Mouse (Mus musculus): ENCODE results near the gene Gm7347. TPM values are rescaled to one million over a fixed set of nuclear protein-coding genes. Genes with fewer than 3 reads are reported as not detected.

Gm7347 gene
- 0.05 and 0.22 TPM in 2 replicates for polyA plus RNA-seq (2015; fragmentation: Nextera tagmentation; extraction: Ambion mirVana)

GRCm38 (mm10) chr5:26058481-26058880 lies at the start of gene Gm7347:
TSS of gene Gm7347 (minus strand) at chr5:26058581.

DNA sequence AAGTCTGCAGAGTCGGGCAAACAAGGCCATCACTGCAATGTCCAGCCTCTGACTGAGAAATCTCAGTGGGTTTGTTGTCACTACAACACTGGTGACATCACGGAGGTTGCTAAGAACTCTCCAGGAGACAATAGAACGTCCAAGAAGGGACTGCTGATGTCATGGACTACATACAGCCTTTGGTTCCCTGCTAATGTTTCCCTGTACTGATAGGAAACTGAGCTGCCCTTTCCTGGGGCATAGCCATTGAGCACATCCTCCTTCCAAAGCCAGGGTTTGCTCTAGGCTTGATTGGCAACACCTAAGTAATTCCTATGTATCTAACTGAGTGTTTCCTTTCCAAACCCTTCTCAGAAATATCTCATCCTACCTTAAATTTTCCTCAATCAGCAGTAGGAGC lies 46.9 kb upstream of the Gm7347 start, which contains the start of gene 5031410I06Rik:
5031410I06Rik (minus strand) TSS at position 101 of the 400 bp plus-strand sequence.

DNA sequence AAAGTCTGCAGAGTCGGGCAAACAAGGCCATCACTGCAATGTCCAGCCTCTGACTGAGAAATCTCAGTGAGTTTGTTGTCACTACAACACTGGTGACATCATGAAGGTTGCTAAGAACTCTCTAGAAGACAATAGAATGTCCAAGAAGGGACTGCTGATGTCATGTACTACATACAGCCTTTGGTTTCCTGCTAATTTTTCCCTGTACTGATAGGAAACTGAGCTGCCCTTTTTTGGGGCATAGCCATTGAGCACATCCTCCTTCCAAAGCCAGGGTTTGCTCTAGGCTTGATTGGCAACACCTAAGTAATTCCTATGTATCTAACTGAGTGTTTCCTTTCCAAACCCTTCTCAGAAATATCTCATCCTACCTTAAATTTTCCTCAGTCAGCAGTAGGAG lies 30.8 kb upstream of the Gm7347 start, which contains the start of gene Gm10471:
Gm10471 (minus strand) TSS at position 101 of the 400 bp plus-strand sequence.

GRCm38 (mm10) chr5:26039458-26039857 lies 18.9 kb downstream of the Gm7347 start, which contains the start of gene Speer4a:
TSS of gene Speer4a (minus strand) at chr5:26039558.

GRCm38 (mm10) chr5:26022816-26023215 lies 35.6 kb downstream of the Gm7347 start, which contains the start of gene Gm5862:
TSS of gene Gm5862 (minus strand) at chr5:26022916.

DNA sequence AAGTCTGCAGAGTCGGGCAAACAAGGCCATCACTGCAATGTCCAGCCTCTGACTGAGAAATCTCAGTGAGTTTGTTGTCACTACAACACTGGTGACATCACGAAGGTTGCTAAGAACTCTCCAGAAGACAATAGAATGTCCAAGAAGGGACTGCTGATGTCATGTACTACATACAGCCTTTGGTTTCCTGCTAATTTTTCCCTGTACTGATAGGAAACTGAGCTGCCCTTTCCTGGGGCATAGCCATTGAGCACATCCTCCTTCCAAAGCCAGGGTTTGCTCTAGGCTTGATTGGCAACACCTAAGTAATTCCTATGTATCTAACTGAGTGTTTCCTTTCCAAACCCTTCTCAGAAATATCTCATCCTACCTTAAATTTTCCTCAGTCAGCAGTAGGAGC lies 53.7 kb downstream of the Gm7347 start, which contains the start of gene Gm1979:
Gm1979 (minus strand) TSS at position 101 of the 400 bp plus-strand sequence.

Other genes starting within 250 kb of the Gm7347 start
- 0.09 and 0.22 TPM in 2 replicates for gene Gm21663, start 116.2 kb downstream of the Gm7347 start, polyA plus RNA-seq (2015; fragmentation: Nextera tagmentation; extraction: Ambion mirVana)
- 0.09 and 0.35 TPM in 2 replicates for gene Gm21671, start 104.2 kb downstream of the Gm7347 start, polyA plus RNA-seq (2015; fragmentation: Nextera tagmentation; extraction: Ambion mirVana)
- gene Gm21680, start 85.9 kb downstream of the Gm7347 start, polyA plus RNA-seq (2015; fragmentation: Nextera tagmentation; extraction: Ambion mirVana) = 0.17 and 0.21 TPM in 2 replicates
- gene Gm21698, start 69.9 kb downstream of the Gm7347 start, polyA plus RNA-seq (2015; fragmentation: Nextera tagmentation; extraction: Ambion mirVana) = 0.40 TPM in 1 of 2 replicates, not detected in the other
- 0.20 and 0.48 TPM in 2 replicates for gene Gm1979, start 53.8 kb downstream of the Gm7347 start, polyA plus RNA-seq (2015; fragmentation: Nextera tagmentation; extraction: Ambion mirVana)
- 0.22 TPM in 1 of 2 replicates, not detected in the other for gene Gm5862, start 35.7 kb downstream of the Gm7347 start, polyA plus RNA-seq (2015; fragmentation: Nextera tagmentation; extraction: Ambion mirVana)
- 0.22 and 0.63 TPM in 2 replicates for gene Speer4a, start 19.0 kb downstream of the Gm7347 start, polyA plus RNA-seq (2015; fragmentation: Nextera tagmentation; extraction: Ambion mirVana)
- 0.05 and 0.21 TPM in 2 replicates for gene Gm10471, start 30.7 kb upstream of the Gm7347 start, polyA plus RNA-seq (2015; fragmentation: Nextera tagmentation; extraction: Ambion mirVana)
- gene 5031410I06Rik, start 46.8 kb upstream of the Gm7347 start, polyA plus RNA-seq (2015; fragmentation: Nextera tagmentation; extraction: Ambion mirVana) = 0.30 TPM in 1 of 2 replicates, not detected in the other
- gene Gm10220, start 62.8 kb upstream of the Gm7347 start, polyA plus RNA-seq (2015; fragmentation: Nextera tagmentation; extraction: Ambion mirVana) = 0.14 and 0.19 TPM in 2 replicates
- 0.08 TPM in 1 of 2 replicates, not detected in the other for gene Gm7361, start 199.1 kb upstream of the Gm7347 start, polyA plus RNA-seq (2015; fragmentation: Nextera tagmentation; extraction: Ambion mirVana)